Mouse (Mus musculus): ENCODE data around the gene Cdc42bpb. TPM values are rescaled to one million over a fixed set of nuclear protein-coding genes. Genes with fewer than 3 reads are reported as not detected.

The Cdc42bpb gene
- polyA plus RNA-seq, 2 experiments = 5.3 to 22.5 TPM

DNA sequence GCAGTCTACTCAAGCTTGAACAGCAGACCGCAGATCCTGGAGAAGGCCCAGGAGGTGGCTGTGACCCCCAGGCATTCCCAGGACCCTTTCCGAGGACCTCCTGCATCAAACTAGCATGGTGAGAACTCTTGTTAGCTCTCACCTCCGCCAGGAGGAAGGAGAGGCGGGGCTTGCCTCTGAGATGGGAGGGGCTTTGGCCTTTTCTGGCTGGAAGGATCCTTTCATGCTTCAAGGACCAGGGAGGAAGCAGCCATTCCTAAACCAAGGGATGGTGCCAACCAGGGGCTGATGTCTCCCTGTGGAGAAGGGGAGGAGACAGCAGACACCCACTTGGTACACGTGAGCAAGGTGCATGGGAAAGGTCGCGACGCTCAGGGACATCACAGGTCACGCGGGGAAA lies 93.0 kb downstream of the Cdc42bpb start:
- DNase-seq (ENCODE audit: low read depth in 3 of 3, low spot score in 3 of 3) (no peak), ATAC-seq (ENCODE audit: insufficient read depth) (no peak)
- TF ChIP-seq EP300 (IDR thresholded peaks at IDR 0.05; ENCODE audit: low read depth) = no peak
- no peak for TF ChIP-seq CTCF (IDR thresholded peaks at IDR 0.05; ENCODE audit: low read depth)
- Histone ChIP-seq H3K27ac (no peak overlapping the region), H3K9me3 (ENCODE audit: control insufficient read depth, low read length) (no peaks in the 10 kb centered on the region), H3K4me3 (ENCODE audit: insufficient read depth in 1 of 2, low read depth in 2 of 2, low read length in 2 of 2) (no peak overlapping the region), H3K36me3 (replicated peaks; ENCODE audit: control insufficient read depth, insufficient read depth, low read depth) (no peaks in the 10 kb centered on the region), H3K9ac (replicated peaks) (no peak overlapping the region), H3K27me3 (ENCODE audit: control insufficient read depth, insufficient read depth, low read length) (no peaks in the 10 kb centered on the region), H3K4me1 (replicated peaks; ENCODE audit: control insufficient read depth in 2 of 2, insufficient read depth in 2 of 2, low read length in 1 of 2) (peaks cover 0 to 3% of the 10 kb centered on the region in 2 experiments; a peak in 1 of 4 replicates), H3K4me2 (ENCODE audit: low read depth) (no peak overlapping the region)
- 37% methylated on average over 10 of the region's 10 CpGs for whole genome bisulfite sequencing (ENCODE audit: insufficient replicate concordance)

DNA sequence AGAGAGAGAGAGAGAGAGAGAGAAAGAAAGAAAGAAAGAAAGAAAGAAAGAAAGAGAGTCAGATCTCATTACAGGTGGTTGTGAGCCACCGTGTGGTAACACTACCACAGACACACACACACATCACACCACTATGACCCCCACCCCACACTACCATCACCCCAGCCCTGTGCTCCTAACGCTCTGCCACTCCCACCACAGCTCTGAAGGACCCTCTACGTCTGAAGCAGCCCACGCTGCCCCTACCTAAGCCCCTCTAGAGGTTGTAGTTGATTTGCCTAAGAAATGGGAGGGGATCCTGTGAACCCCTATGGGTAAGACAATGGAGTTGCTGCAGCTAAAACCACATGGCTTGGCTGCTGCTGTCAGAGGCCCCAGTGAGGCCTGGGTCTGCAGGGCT lies 93.9 kb downstream of the Cdc42bpb start:
- Histone ChIP-seq H3K4me3 (ENCODE audit: insufficient read depth in 1 of 2, low read depth in 2 of 2, low read length in 2 of 2) (no peak overlapping the region), H3K27ac (no peak overlapping the region), H3K9me3 (ENCODE audit: control insufficient read depth, low read length) (no peaks in the 10 kb centered on the region), H3K4me1 (replicated peaks; ENCODE audit: control insufficient read depth in 2 of 2, insufficient read depth in 2 of 2, low read length in 1 of 2) (peaks cover 0 to 3% of the 10 kb centered on the region in 2 experiments; a peak in 1 of 4 replicates), H3K36me3 (replicated peaks; ENCODE audit: control insufficient read depth, insufficient read depth, low read depth) (no peaks in the 10 kb centered on the region), H3K27me3 (ENCODE audit: control insufficient read depth, insufficient read depth, low read length) (no peaks in the 10 kb centered on the region; the same call in 1 of the 2 replicates), H3K4me2 (ENCODE audit: low read depth) (no peak overlapping the region), H3K9ac (replicated peaks) (no peak overlapping the region)
- ATAC-seq (ENCODE audit: insufficient read depth) = no peak
- WGBS (ENCODE audit: insufficient replicate concordance) = 59% methylated on average over 4 of the region's 4 CpGs
- no peak for TF ChIP-seq CTCF (IDR thresholded peaks at IDR 0.05; ENCODE audit: low read depth)
- no peak for TF ChIP-seq EP300 (IDR thresholded peaks at IDR 0.05; ENCODE audit: low read depth)
- no peak for DNase-seq (ENCODE audit: low read depth in 3 of 3, low spot score in 3 of 3)

DNA sequence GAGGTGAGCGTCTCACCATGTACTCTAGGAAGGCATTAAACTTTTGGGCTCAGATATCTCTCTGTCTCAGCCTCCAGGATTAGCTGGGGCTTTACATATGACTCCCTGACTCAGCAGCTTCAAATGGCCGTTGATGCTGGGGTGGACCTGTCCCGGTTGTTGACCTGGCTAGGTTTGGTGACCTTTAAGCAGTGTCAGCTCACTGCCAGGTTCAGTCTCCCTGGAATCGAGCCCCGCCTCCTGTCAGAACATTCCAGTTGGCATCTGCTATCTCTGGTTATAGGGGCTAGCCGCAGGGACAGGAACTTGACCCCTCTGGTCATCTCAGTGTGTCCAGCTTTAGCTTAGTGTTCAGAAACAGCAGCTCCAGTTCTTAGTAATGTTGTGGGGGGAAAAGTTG lies 101.1 kb downstream of the Cdc42bpb start:
- WGBS (ENCODE audit: insufficient replicate concordance) = 40% methylated on average over 6 of the region's 6 CpGs
- no peaks in the 10 kb centered on the region for H3K9me3 ChIP-seq (ENCODE audit: control insufficient read depth, low read length)
- no peak for ATAC-seq (ENCODE audit: insufficient read depth)
- no peaks in the 10 kb centered on the region for H3K36me3 ChIP-seq (replicated peaks; ENCODE audit: control insufficient read depth, insufficient read depth, low read depth)
- peaks cover 57% of the 10 kb centered on the region for H3K27me3 ChIP-seq (ENCODE audit: control insufficient read depth, insufficient read depth, low read length)
- H3K9ac ChIP-seq (replicated peaks) = no peak overlapping the region
- H3K27ac ChIP-seq = no peak overlapping the region
- no peak for DNase-seq (ENCODE audit: low read depth in 3 of 3, low spot score in 3 of 3)
- no peaks in the 10 kb centered on the region for H3K4me1 ChIP-seq (replicated peaks; ENCODE audit: control insufficient read depth in 2 of 2, insufficient read depth in 2 of 2, low read length in 1 of 2)
- no peak for TF ChIP-seq EP300 (IDR thresholded peaks at IDR 0.05; ENCODE audit: low read depth)
- no peak for TF ChIP-seq CTCF (IDR thresholded peaks at IDR 0.05; ENCODE audit: low read depth)
- no peak overlapping the region for H3K4me2 ChIP-seq (ENCODE audit: low read depth)
- no peak overlapping the region for H3K4me3 ChIP-seq (ENCODE audit: insufficient read depth in 1 of 2, low read depth in 2 of 2, low read length in 2 of 2)

DNA sequence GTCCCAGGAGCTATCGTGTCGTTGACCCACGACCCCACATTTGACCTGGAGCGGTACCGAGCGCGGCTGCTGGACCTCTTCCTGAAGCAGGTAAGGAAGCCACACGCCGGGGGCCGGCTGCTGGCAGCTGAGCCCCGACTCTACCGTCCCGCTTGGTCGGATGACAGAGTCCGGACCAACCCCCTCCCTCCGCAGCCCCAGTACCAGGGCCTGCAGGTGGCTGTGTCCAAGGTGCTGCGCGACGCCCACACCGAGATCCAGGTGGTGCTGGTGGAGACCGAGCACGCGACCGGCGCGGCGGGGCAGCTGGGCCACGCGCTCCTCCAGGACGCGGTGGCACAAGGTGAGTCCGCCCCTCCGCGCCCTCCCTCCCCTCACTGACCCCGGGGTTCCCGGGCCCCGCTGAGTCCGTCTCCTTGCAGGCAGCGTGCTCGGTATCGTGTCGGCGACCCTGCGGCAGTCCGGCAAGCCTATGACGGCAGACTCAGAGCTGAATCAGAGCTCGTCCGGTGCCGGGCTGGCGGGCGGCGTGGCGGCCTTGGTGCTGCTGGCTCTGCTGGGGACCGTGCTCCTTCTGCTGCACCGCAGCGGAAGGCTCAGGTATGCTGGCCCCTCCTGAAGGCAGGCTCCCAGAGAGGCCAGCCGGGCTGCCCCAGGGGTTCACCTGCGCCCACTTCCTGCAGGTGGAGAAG lies 102.2 kb downstream of the Cdc42bpb start:
- no peak overlapping the region for H3K27ac ChIP-seq
- peak overlapping the region in 1 of 2 experiments; percentile 24; a peak in 2 of 4 replicates for H3K4me3 ChIP-seq (ENCODE audit: insufficient read depth in 1 of 2, low read depth in 2 of 2, low read length in 2 of 2)
- TF ChIP-seq CTCF (IDR thresholded peaks at IDR 0.05; ENCODE audit: low read depth) (no peak), EP300 (IDR thresholded peaks at IDR 0.05; ENCODE audit: low read depth) (no peak)
- H3K4me1 ChIP-seq (replicated peaks; ENCODE audit: control insufficient read depth in 2 of 2, insufficient read depth in 2 of 2, low read length in 1 of 2) = no peaks in the 10 kb centered on the region
- no peaks in the 10 kb centered on the region for H3K9me3 ChIP-seq (ENCODE audit: control insufficient read depth, low read length)
- no peaks in the 10 kb centered on the region for H3K36me3 ChIP-seq (replicated peaks; ENCODE audit: control insufficient read depth, insufficient read depth, low read depth)
- H3K27me3 ChIP-seq (ENCODE audit: control insufficient read depth, insufficient read depth, low read length) = peaks cover 68% of the 10 kb centered on the region
- 2% methylated on average over 58 of the region's 58 CpGs for WGBS (ENCODE audit: insufficient replicate concordance)
- no peak overlapping the region for H3K9ac ChIP-seq (replicated peaks)
- ATAC-seq (ENCODE audit: insufficient read depth) (no peak), DNase-seq (ENCODE audit: low read depth in 3 of 3, low spot score in 3 of 3) (no peak)
- peak overlapping the region; percentile 49 for H3K4me2 ChIP-seq (ENCODE audit: low read depth)

DNA sequence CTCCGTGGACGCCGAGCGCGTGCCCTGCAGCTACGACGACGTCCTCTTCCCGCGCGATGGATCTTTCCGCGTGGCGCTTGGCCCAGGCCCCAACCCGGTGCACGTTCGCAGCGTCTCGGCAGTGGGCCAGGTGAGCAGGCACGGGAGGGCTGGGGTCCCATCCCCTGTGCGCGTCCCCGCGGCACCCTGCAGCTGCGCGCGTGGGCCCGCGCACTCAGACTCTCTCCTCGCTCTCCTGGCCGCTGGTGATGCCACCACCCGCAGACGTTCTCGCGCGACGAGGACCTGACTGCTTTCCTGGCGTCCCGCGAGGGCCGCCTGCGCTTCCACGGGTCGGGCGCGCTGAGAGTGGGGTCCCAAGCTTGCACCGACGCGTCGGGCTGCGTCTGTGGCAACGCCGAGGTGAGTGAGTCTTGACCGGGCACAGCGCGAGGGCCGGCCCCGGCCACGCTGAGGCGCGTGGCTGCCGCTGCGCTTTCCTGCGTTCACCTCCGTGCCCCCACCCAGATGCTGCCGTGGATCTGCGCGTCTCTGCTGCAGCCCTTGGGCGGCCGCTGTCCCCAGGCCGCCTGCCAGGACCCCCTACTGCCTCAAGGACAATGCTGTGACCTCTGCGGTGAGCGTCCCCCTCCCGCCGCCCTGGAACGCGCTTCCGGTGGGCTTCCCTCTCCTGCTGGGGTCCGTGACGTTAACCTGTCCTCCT lies 102.9 kb downstream of the Cdc42bpb start:
- peaks cover 0 to 4% of the 10 kb centered on the region in 2 experiments; a peak in 2 of 4 replicates for H3K4me1 ChIP-seq (replicated peaks; ENCODE audit: control insufficient read depth in 2 of 2, insufficient read depth in 2 of 2, low read length in 1 of 2)
- DNase-seq (ENCODE audit: low read depth in 3 of 3, low spot score in 3 of 3) = no peak
- no peak overlapping the region for H3K27ac ChIP-seq
- no peak overlapping the region for H3K9ac ChIP-seq (replicated peaks)
- ATAC-seq (ENCODE audit: insufficient read depth) = no peak
- H3K27me3 ChIP-seq (ENCODE audit: control insufficient read depth, insufficient read depth, low read length) = peaks cover 73% of the 10 kb centered on the region
- H3K36me3 ChIP-seq (replicated peaks; ENCODE audit: control insufficient read depth, insufficient read depth, low read depth) = no peaks in the 10 kb centered on the region
- peak overlapping the region in 1 of 2 experiments; percentile 24; a peak in 2 of 4 replicates for H3K4me3 ChIP-seq (ENCODE audit: insufficient read depth in 1 of 2, low read depth in 2 of 2, low read length in 2 of 2)
- peak overlapping the region; percentile 49 for H3K4me2 ChIP-seq (ENCODE audit: low read depth)
- TF ChIP-seq EP300 (IDR thresholded peaks at IDR 0.05; ENCODE audit: low read depth) (no peak), CTCF (IDR thresholded peaks at IDR 0.05; ENCODE audit: low read depth) (no peak)
- WGBS (ENCODE audit: insufficient replicate concordance) = 3% methylated on average over 79 of the region's 80 CpGs
- H3K9me3 ChIP-seq (ENCODE audit: control insufficient read depth, low read length) = no peaks in the 10 kb centered on the region
